26 mouse cellular contexts compared by ENCODE assay signal in the genomic region with DNA sequence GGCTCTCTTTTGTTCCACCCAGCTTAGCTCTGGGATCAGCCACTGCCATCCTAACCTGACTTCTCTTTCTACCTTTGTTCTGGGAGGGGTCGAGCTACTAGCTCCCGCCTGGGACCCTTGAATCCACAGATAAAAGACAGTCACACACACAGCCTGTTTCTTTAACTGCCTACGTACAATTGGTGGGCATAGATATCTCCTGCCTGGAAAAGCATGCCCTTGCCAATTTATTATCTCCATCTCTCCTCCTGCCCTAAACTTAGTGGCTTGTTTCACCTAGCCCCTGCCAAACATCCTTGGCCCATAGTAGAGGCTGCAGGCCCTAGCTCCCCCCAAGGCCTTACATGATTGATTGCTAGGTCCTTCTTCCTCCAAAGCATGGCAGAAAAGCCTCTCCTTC. TPM values are rescaled to one million over a fixed set of nuclear protein-coding genes. Genes with fewer than 3 reads are reported as not detected.
DNase-seq lines count a peak whose midpoint lies in the region; ATAC-seq lines count a peak whose summit lies in the region.
"Had no signal": no experiment of that assay in that cellular context is flagged by ENCODE, and none has a peak within 500 bp of the region (broad histone marks: within the 10 kb centered on the region; RNA-seq: fewer than 3 reads in every experiment).

No protein-coding gene starts in this region.

- DNase-seq in midbrain, embryonic 11.5 days (ENCODE audit: low spot score, missing footprints) = peak; percentile 12
- DNase-seq in liver, embryonic 13.5 days = no peak
- no peak for DNase-seq in kidney, postnatal 4 days
- no peak for DNase-seq in cerebellum, adult 8-10 months
- DNase-seq in spleen, postnatal 4 days (ENCODE audit: low spot score in 2 of 2) = no peak
- DNase-seq: adrenal gland, adult 8-10 months; adrenal gland, postnatal 25 days; cerebellum, adult 11-12 months; cerebellum, adult 9-10 months; cerebellum, postnatal 25 days; forebrain, postnatal 0 days; gastrocnemius, adult 2 months; gastrocnemius, postnatal 14 days; heart, adult 18-20 months; heart, postnatal 4 days had no signal

- no peak overlapping the region for H3K4me2 ChIP-seq in midbrain, embryonic 11.5 days
- no peak overlapping the region for H3K4me2 ChIP-seq in midbrain, embryonic 16.5 days (ENCODE audit: low read length)
- no peak overlapping the region for H3K4me2 ChIP-seq in liver, embryonic 13.5 days
- no peak overlapping the region for H3K4me2 ChIP-seq in liver, embryonic 16.5 days (ENCODE audit: low read depth, low read length)
- H3K4me2 ChIP-seq: embryonic facial prominence, embryonic 12.5 days; embryonic facial prominence, embryonic 15.5 days; heart, embryonic 12.5 days; heart, embryonic 15.5 days; hindbrain, embryonic 14.5 days had no signal

- no peaks in the 10 kb centered on the region for H3K36me3 ChIP-seq in midbrain, embryonic 11.5 days (ENCODE audit: control insufficient read depth, insufficient read depth, low read length)
- H3K36me3 ChIP-seq in midbrain, embryonic 16.5 days (ENCODE audit: control insufficient read depth, insufficient read depth, low read length) = no peaks in the 10 kb centered on the region
- H3K36me3 ChIP-seq in liver, embryonic 13.5 days = no peaks in the 10 kb centered on the region
- H3K36me3 ChIP-seq in liver, embryonic 16.5 days (ENCODE audit: control insufficient read depth, insufficient read depth) = no peaks in the 10 kb centered on the region
- H3K36me3 ChIP-seq: embryonic facial prominence, embryonic 12.5 days; embryonic facial prominence, embryonic 15.5 days; heart, embryonic 12.5 days; heart, embryonic 15.5 days had no signal

- H3K27me3 ChIP-seq in midbrain, embryonic 11.5 days (ENCODE audit: control insufficient read depth, insufficient read depth, low read length) = no peaks in the 10 kb centered on the region
- no peaks in the 10 kb centered on the region for H3K27me3 ChIP-seq in midbrain, embryonic 16.5 days (ENCODE audit: control insufficient read depth, insufficient read depth, low read depth, low read length)
- no peaks in the 10 kb centered on the region for H3K27me3 ChIP-seq in liver, embryonic 13.5 days
- H3K27me3 ChIP-seq in liver, embryonic 16.5 days (ENCODE audit: control insufficient read depth, insufficient read depth, low read depth, low read length) = no peaks in the 10 kb centered on the region
- H3K27me3 ChIP-seq: embryonic facial prominence, embryonic 12.5 days; embryonic facial prominence, embryonic 15.5 days; heart, embryonic 12.5 days; heart, embryonic 15.5 days had no signal

- H3K9me3 ChIP-seq in midbrain, embryonic 11.5 days (ENCODE audit: control insufficient read depth, low read length) = no peaks in the 10 kb centered on the region
- no peaks in the 10 kb centered on the region for H3K9me3 ChIP-seq in midbrain, embryonic 16.5 days (replicated peaks; ENCODE audit: control insufficient read depth, low read length, poor library complexity, severe bottlenecking)
- H3K9me3 ChIP-seq in liver, embryonic 13.5 days (replicated peaks) = no peaks in the 10 kb centered on the region
- H3K9me3 ChIP-seq in liver, embryonic 16.5 days (replicated peaks; ENCODE audit: control insufficient read depth, low read length) = no peaks in the 10 kb centered on the region
- H3K9me3 ChIP-seq: embryonic facial prominence, embryonic 12.5 days; embryonic facial prominence, embryonic 15.5 days; heart, embryonic 15.5 days had no signal

- no peak for ATAC-seq in midbrain, embryonic 11.5 days (ENCODE audit: low FRiP score)
- ATAC-seq in midbrain, embryonic 16.5 days = no peak
- ATAC-seq in liver, embryonic 13.5 days (ENCODE audit: low read depth) = peak; percentile 65
- ATAC-seq in liver, embryonic 16.5 days (ENCODE audit: low read depth) = peak; percentile 59
- ATAC-seq in megakaryocyte-erythroid progenitor cell, adult 5-6 weeks (replicated peaks; ENCODE audit: low FRiP score, low TSS enrichment, poor library complexity, severe bottlenecking) = peak; percentile 49
- ATAC-seq: activated CD4-positive, CD25-positive, alpha-beta regulatory T cell, adult 4 months; CD4-positive, CD25-positive, alpha-beta regulatory T cell, adult 4 months; forebrain, embryonic 14.5 days; forebrain, postnatal 0 days had no signal

- H3K27ac ChIP-seq in midbrain, embryonic 11.5 days (ENCODE audit: low read depth, low read length) = no peak overlapping the region
- H3K27ac ChIP-seq in midbrain, embryonic 16.5 days (ENCODE audit: low read length) = no peak overlapping the region
- H3K27ac ChIP-seq in liver, embryonic 13.5 days = peak overlapping the region; percentile 71
- no peak overlapping the region for H3K27ac ChIP-seq in liver, embryonic 16.5 days (ENCODE audit: low read length)
- H3K27ac ChIP-seq: embryonic facial prominence, embryonic 12.5 days; embryonic facial prominence, embryonic 15.5 days; gastrocnemius, adult 2 months; heart, embryonic 15.5 days; hindbrain, embryonic 14.5 days had no signal

- H3K9ac ChIP-seq in midbrain, embryonic 11.5 days (ENCODE audit: low read length) = no peak overlapping the region
- H3K9ac ChIP-seq in midbrain, embryonic 16.5 days (ENCODE audit: low read depth, low read length) = no peak overlapping the region
- H3K9ac ChIP-seq in liver, embryonic 13.5 days = no peak overlapping the region
- H3K9ac ChIP-seq in liver, embryonic 16.5 days (ENCODE audit: low read depth, low read length) = no peak overlapping the region
- H3K9ac ChIP-seq: embryonic facial prominence, embryonic 12.5 days; embryonic facial prominence, embryonic 15.5 days; forebrain, postnatal 0 days; heart, embryonic 12.5 days; heart, embryonic 15.5 days; hindbrain, embryonic 14.5 days had no signal

- H3K4me3 ChIP-seq in midbrain, embryonic 11.5 days (ENCODE audit: low read depth, low read length) = no peak overlapping the region
- H3K4me3 ChIP-seq in midbrain, embryonic 16.5 days (ENCODE audit: low read depth, low read length) = no peak overlapping the region
- no peak overlapping the region for H3K4me3 ChIP-seq in liver, embryonic 13.5 days (replicated peaks)
- no peak overlapping the region for H3K4me3 ChIP-seq in liver, embryonic 16.5 days (ENCODE audit: low read depth, low read length)
- H3K4me3 ChIP-seq: embryonic facial prominence, embryonic 12.5 days; embryonic facial prominence, embryonic 15.5 days; gastrocnemius, adult 2 months; heart, embryonic 12.5 days; heart, embryonic 15.5 days had no signal

- WGBS in midbrain, embryonic 11.5 days = 79% methylated on average over 3 of the region's 3 CpGs
- 86% methylated on average over 3 of the region's 3 CpGs for WGBS in midbrain, embryonic 16.5 days
- WGBS in liver, embryonic 13.5 days (ENCODE audit: insufficient replicate concordance) = 33% methylated on average over 3 of the region's 3 CpGs
- WGBS in liver, embryonic 16.5 days (ENCODE audit: insufficient replicate concordance) = 17% methylated on average over 3 of the region's 3 CpGs

- H3K4me1 ChIP-seq in midbrain, embryonic 11.5 days (ENCODE audit: control insufficient read depth, insufficient read depth, low read length) = no peaks in the 10 kb centered on the region
- no peaks in the 10 kb centered on the region for H3K4me1 ChIP-seq in midbrain, embryonic 16.5 days (ENCODE audit: control insufficient read depth, insufficient read depth, low read length)
- H3K4me1 ChIP-seq in liver, embryonic 13.5 days (replicated peaks) = peaks cover 20% of the 10 kb centered on the region
- H3K4me1 ChIP-seq in liver, embryonic 16.5 days (ENCODE audit: control insufficient read depth, low read depth, low read length) = no peaks in the 10 kb centered on the region; the same call in 1 of the 2 replicates
- H3K4me1 ChIP-seq: embryonic facial prominence, embryonic 12.5 days; embryonic facial prominence, embryonic 15.5 days; heart, embryonic 12.5 days had no signal

RNA-seq across cellular contexts. Expression of a gene that starts 46.1 kb away (rescaled TPM):
- polyA plus RNA-seq in midbrain, embryonic 11.5 days (2014; fragmentation: Nextera tagmentation; extraction: Ambion mirVana) = 1.9 and 2.0 TPM in 2 replicates
- polyA plus RNA-seq in midbrain, embryonic 16.5 days (2015; fragmentation: Nextera tagmentation; extraction: Ambion mirVana) = 1.8 and 1.9 TPM in 2 replicates
- polyA plus RNA-seq in liver, embryonic 13.5 days (2015; fragmentation: Nextera tagmentation; extraction: Ambion mirVana) = 5.9 and 6.4 TPM in 2 replicates
- polyA plus RNA-seq in liver, embryonic 16.5 days (2015; fragmentation: Nextera tagmentation; extraction: Ambion mirVana) = 12.5 and 14.6 TPM in 2 replicates
- 5.6 and 5.8 TPM in 2 replicates for total RNA-seq in megakaryocyte-erythroid progenitor cell, adult 5-6 weeks (2014; fragmentation: Nextera tagmentation)
- 6.1 and 8.7 TPM in 2 replicates for total RNA-seq in megakaryocyte-erythroid progenitor cell, adult 5-6 weeks (2017)

RNA-seq across cellular contexts. Expression of a gene that starts 47.1 kb away (rescaled TPM):
- polyA plus RNA-seq in midbrain, embryonic 11.5 days (2014; fragmentation: Nextera tagmentation; extraction: Ambion mirVana) = 96.4 and 97.8 TPM in 2 replicates
- polyA plus RNA-seq in midbrain, embryonic 16.5 days (2015; fragmentation: Nextera tagmentation; extraction: Ambion mirVana) = 50.4 and 55.3 TPM in 2 replicates
- 2.6 and 3.7 TPM in 2 replicates for polyA plus RNA-seq in liver, embryonic 13.5 days (2015; fragmentation: Nextera tagmentation; extraction: Ambion mirVana)
- 2.8 and 3.2 TPM in 2 replicates for polyA plus RNA-seq in liver, embryonic 16.5 days (2015; fragmentation: Nextera tagmentation; extraction: Ambion mirVana)
- total RNA-seq in megakaryocyte-erythroid progenitor cell, adult 5-6 weeks (2014; fragmentation: Nextera tagmentation) = 0.25 and 0.57 TPM in 2 replicates
- total RNA-seq in megakaryocyte-erythroid progenitor cell, adult 5-6 weeks (2017) = 0.23 and 2.4 TPM in 2 replicates

RNA-seq across cellular contexts. Expression of a gene that starts 52.6 kb away (rescaled TPM):
- 5.1 and 7.0 TPM in 2 replicates for polyA plus RNA-seq in midbrain, embryonic 11.5 days (2014; fragmentation: Nextera tagmentation; extraction: Ambion mirVana)
- polyA plus RNA-seq in midbrain, embryonic 16.5 days (2015; fragmentation: Nextera tagmentation; extraction: Ambion mirVana) = 6.4 TPM in 2 replicates
- 0.35 TPM in 2 replicates for polyA plus RNA-seq in liver, embryonic 13.5 days (2015; fragmentation: Nextera tagmentation; extraction: Ambion mirVana)
- polyA plus RNA-seq in liver, embryonic 16.5 days (2015; fragmentation: Nextera tagmentation; extraction: Ambion mirVana) = 0.68 and 0.72 TPM in 2 replicates
- total RNA-seq in megakaryocyte-erythroid progenitor cell, adult 5-6 weeks (2014; fragmentation: Nextera tagmentation) = 0.67 and 1.5 TPM in 2 replicates
- 0.14 and 0.15 TPM in 2 replicates for total RNA-seq in megakaryocyte-erythroid progenitor cell, adult 5-6 weeks (2017)

Comparison
In these comparisons a context has a peak if more than half of its experiments do, and no peak if none do; other contexts are left out.
1. ATAC-seq: peak in liver, embryonic 13.5 days (single experiment), liver, embryonic 16.5 days (single experiment) and megakaryocyte-erythroid progenitor cell, adult 5-6 weeks (single experiment); none in midbrain, embryonic 11.5 days (single experiment) and midbrain, embryonic 16.5 days (single experiment).
2. RNA of a gene that starts 47.1 kb away (polyA plus RNA-seq): 96.4 to 97.8 TPM in midbrain, embryonic 11.5 days and 50.4 to 55.3 TPM in midbrain, embryonic 16.5 days; 2.8 to 3.2 TPM in liver, embryonic 16.5 days and 2.6 to 3.7 TPM in liver, embryonic 13.5 days; every median in the first group is over 10 times any median in the second.